Mouse (Mus musculus) kidney, adult 8-10 months (tissue): ENCODE measurements around the gene Dppa5a.
A peak's percentile ranks its signal among the peaks of the same experiment; 100 is the strongest.
"Not testable (repeated sequence)": the region's sequence is repeated elsewhere in the genome, so short reads cannot be mapped to it uniquely, and the experiment has no call there.

Source experiments
- DNase-seq, 2 experiments: peaks; one replicate each; pipeline ENCODE4 v3.0.0; 2022

The Dppa5a gene

DNA sequence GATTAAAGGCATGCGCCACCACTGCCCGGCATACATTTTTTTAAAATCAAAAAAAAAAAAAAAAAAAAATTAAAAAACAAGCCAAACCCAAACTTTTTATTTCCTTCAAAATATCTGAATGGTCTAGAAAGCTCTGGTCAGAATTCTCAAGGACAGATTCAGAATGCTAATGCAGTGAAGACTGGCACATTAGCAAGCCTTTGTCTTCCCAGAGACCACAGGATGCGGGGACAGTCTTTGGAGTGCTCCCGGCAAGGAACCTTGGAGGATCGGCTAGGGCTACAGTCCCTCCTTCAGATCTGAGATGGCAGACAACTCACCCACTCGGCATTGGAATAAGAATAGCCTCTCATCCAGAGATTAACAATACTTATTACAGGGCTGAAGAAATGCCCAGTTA, 3.3 kb downstream of the Dppa5a start:
- DNase-seq = no peak

DNA sequence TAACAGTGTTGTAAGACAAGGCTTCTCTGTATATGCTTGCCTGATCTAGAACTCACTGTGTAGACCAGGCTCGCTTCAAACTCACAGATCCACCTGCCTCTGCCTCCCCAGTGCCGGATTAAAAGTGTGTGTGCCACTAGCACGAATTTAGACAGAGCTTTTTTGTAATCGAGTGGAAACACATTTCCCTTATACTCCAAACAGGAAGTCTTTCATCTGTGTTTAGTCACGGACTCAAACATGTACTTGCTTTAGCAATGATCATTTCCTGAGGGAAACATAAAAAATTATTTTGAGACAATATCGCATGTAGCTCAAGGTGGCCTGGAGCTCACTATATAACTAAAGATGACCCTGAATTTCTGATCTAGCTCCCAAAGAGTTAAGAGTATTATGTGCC, 4.6 kb downstream of the Dppa5a start:
- no peak for DNase-seq

DNA sequence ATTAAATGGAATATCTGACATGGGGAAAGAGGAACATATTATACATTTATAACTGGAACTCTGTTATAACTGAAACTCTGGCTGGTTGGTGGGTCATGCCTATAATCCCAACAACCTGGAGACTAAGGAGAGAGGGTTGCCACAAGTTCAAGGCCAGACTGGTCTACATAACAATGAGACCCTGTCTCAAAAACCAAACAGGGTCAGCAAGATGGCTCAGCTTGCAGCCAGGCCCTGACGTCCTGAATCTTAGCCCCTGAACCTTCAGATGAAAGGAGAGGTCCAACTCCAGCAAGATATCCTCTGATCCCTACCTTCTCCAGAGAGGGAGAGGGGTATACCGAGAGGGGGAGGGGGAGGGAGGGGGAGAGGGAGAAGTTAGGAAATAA, 7.5 kb downstream of the Dppa5a start:
- no peak for DNase-seq

DNA sequence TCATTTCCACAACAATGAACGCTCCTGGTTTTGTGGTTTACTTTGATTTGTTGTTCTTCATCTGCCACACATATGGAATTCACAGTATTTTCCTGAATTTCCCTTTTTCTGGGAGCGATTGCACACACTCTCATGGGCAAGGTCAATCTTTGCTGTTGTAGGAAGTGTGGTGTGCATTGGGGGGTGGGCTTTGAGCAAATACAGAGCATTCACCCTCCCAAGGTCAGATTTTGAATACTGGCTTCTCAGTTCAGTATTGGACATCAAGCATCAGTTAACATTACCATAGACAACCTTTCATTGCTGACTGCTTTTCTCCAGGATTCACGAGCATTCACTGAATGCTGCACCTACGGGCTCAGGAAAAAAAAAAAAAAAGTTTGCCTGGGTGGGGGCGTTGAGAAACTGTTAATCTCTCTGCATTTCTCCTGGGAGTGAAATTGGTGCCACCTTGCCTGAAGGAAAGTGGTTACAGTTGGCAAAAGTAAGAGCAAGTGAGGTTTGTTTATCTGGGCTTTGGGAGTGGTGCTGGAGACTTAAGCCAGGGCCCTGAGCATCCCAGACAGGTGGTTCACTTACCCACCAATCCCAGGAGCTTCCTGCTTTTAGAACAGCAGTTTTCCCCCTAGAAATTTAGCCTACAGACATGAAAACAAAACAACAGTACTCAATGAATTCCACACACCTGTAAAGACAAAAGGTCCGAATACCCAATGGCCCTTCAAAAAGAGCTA, 8.1 kb downstream of the Dppa5a start:
- DNase-seq = no peak

DNA sequence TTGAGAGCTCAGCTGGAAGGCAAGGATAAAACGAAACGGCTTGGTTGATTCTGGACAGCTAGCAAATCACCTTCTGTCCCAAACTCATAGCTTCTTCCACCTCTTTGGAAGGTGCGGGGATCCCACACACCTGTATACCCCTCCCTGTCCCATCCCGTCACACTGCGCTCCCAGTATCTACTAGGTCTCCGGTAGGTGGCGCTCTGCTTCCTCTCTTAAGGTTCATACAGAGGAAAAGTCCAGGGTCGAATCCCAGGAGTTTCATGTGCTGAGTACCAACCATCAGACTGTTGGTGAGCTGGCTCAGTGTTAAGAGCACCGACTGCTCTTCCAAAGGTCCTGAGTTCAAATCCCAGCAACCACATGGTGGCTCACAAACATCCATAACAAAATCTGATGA, 9.9 kb downstream of the Dppa5a start:
- DNase-seq = peak; percentile 60 to 72

GRCm38 (mm10) chr9:78355611-78356010, 12.4 kb downstream of the Dppa5a start, which contains the start of gene Gsta2:
Gene Gsta2 (minus strand): TSS chr9:78355788.
- no peak for DNase-seq

DNA sequence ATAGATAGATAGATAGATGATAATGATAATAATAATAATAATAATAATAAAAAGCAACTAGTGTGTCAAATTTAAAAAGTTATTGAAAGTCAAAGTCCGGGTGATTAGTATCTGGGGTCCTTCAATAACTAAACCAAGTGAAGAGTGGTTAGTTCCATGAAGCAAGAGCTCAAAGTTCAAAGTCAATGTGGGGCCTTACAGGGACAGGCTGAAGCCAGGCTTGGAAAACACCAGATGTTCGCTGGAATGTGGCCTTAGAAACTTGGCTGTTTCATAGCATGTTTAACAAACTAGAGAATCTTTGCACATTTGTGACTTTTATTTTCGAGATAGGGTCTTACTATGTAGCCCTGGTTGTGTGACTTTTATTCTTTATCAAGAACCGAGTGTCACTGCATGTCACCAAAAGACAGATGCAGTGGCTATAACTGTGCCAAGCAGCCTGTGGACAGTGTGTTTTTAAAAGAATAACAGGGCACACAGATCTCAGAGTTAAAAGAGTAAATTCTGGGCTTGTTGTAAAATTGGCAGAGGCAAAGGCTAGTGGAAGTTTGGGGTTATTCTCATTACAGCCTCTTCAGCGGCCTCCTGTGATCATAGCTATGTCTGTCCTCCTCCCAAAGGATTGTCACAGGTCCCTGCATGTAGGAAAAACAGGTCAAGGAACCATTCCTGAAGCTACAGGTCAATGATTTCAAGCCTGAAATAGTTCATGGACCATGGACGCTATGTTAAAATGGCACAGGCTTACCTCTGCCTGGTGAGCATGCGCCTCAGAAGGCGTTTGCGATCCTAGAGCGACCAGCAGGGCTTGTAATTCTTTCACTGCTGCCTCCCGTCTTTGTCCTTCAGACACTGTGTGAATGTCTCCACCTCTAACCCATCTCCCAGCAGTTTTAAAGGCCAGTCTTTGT, 13.1 kb downstream of the Dppa5a start:
- peak; percentile 43 to 77 for DNase-seq

- no peak for DNase-seq
Observed at GRCm38 (mm10) chr9:78351504-78352220, 16.3 kb downstream of the Dppa5a start.

GRCm38 (mm10) chr9:78350007-78350406, 18.0 kb downstream of the Dppa5a start:
- not testable (repeated sequence) for DNase-seq

DNA sequence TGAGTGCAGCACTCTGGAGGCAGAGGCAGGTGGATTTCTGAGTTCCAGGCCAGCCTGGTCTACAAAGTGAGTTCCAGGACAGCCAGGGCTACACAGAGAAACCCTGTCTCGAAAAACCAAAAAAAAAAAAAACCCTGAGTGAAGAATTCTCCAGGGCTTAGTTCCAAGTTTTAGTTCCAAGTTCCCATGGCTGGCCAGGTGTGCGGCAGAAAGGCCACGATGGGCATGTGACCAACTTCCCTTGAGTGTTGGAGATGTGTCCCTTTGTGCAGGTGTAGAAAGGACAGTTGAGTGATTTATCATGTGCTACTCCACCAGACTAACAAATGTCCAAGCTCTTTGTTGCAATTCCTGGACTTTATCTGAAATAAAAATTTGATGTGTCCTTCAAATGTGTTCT, 18.8 kb downstream of the Dppa5a start:
- peak; percentile 49 to 53 for DNase-seq

- peak; percentile 90 to 95 for DNase-seq
Observed at GRCm38 (mm10) chr9:78348206-78349004, 19.6 kb downstream of the Dppa5a start.

GRCm38 (mm10) chr9:78347004-78347403, 21.0 kb downstream of the Dppa5a start:
- peak; percentile 11 to 78 for DNase-seq

DNA sequence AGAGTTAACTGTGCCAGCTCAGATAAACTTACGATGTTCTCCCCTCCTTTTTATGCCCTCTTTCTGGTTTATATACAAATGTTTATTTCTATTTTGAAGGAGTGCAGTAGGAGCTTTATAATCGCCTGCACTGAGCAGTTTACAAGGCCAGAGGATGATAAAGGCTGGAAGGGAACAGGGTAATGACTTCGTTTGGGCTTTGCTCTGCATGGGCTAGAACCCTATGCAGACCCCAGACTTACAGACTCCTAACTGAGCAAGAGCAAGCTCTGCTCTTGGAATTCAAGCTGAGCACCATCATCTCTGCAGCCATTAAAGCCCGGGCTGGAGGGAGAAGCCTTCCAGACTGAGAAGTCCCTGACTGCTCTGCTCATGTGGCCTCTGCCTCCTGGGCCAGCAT, 22.7 kb downstream of the Dppa5a start:
- DNase-seq = not testable (repeated sequence)

GRCm38 (mm10) chr9:78343055-78343454, 24.9 kb downstream of the Dppa5a start:
- peak; percentile 17 to 36 for DNase-seq

GRCm38 (mm10) chr9:78342494-78342893, 25.5 kb downstream of the Dppa5a start:
- peak in 1 of 2 experiments; percentile 4 for DNase-seq

GRCm38 (mm10) chr9:78340324-78340723, 27.7 kb downstream of the Dppa5a start:
- DNase-seq = peak in 1 of 2 experiments; percentile 19

- not testable (repeated sequence) for DNase-seq
Observed at GRCm38 (mm10) chr9:78337050-78337449, 30.9 kb downstream of the Dppa5a start.

GRCm38 (mm10) chr9:78327289-78327688, 40.7 kb downstream of the Dppa5a start, which contains the start of gene Omt2b:
Gene Omt2b (plus strand): TSS chr9:78327589.
- not testable (repeated sequence) for DNase-seq

- no peak for DNase-seq
Observed at GRCm38 (mm10) chr9:78319499-78319898, 48.5 kb downstream of the Dppa5a start.
